In genomic region chr15:74396029-74396428, GRCm38 (mm10) we compare ENCODE assay signal across 14 mouse cellular contexts.
DNase-seq lines count a peak whose midpoint lies in the region.
"Had no signal": no experiment of that assay in that cellular context is flagged by ENCODE, and none has a peak within 500 bp of the region (broad histone marks: within the 10 kb centered on the region; RNA-seq: fewer than 3 reads in every experiment).

No protein-coding gene starts in this region.

- intact Hi-C loops in gastrocnemius, postnatal 36 days (cut with DNase I): no loop called here

- peak; percentile 23 to 41 for DNase-seq in layer of hippocampus, adult 18-20 months (ENCODE audit: low spot score in 2 of 2)
- no peak for DNase-seq in layer of hippocampus, postnatal 10 days (ENCODE audit: low spot score in 2 of 2)
- DNase-seq in right cerebral cortex, adult 2 months (ENCODE audit: low spot score in 2 of 2): peak; percentile 26 to 38
- no peak for DNase-seq in right cerebral cortex, postnatal 14 days
- peak; percentile 76 to 83 for DNase-seq in right cerebral cortex, postnatal 10 days (ENCODE audit: low spot score in 2 of 2)
- DNase-seq in ovary, postnatal 10 days (ENCODE audit: low spot score): no peak
- no peak for DNase-seq in gastrocnemius, postnatal 36 days
- DNase-seq: adrenal gland, postnatal 36 days; B cell, adult 2 months; cerebellum, adult 11-12 months; cerebellum, postnatal 14 days; kidney, postnatal 25 days; lung, adult 18-20 months; lung, postnatal 10 days had no signal

Comparison
In these comparisons a context has a peak if more than half of its experiments do, and no peak if none do; other contexts are left out.
1. DNase-seq: peak in layer of hippocampus, adult 18-20 months (2 of 2), right cerebral cortex, adult 2 months (2 of 2) and right cerebral cortex, postnatal 10 days (2 of 2); none in layer of hippocampus, postnatal 10 days (0 of 2), right cerebral cortex, postnatal 14 days (single experiment), ovary, postnatal 10 days (single experiment) and gastrocnemius, postnatal 36 days (0 of 2).